Mouse (Mus musculus): ENCODE data around the gene Tppp3. TPM values are rescaled to one million over a fixed set of nuclear protein-coding genes. Genes with fewer than 3 reads are reported as not detected.

Gene Tppp3
- polyA plus RNA-seq, 1 experiment, result 155 TPM

- TF ChIP-seq CEBPB (IDR thresholded peaks at IDR 0.05; ENCODE audit: insufficient read depth, poor library complexity, severe bottlenecking), result 0 out of 2 replicates have a peak, but pooled peaks have one; percentile 36
- no peak for TF ChIP-seq POLR2AphosphoS2 (IDR thresholded peaks at IDR 0.05; ENCODE audit: insufficient read length, low read depth)
- no peak for TF ChIP-seq REST (IDR thresholded peaks at IDR 0.05; ENCODE audit: insufficient read depth, insufficient read length)
- no peak for TF ChIP-seq TCF12 (IDR thresholded peaks at IDR 0.05; ENCODE audit: insufficient read depth, poor library complexity, severe bottlenecking)
These were observed 17.2 kb downstream of the Tppp3 start for GRCm38 (mm10) chr8:105454088-105454487.

DNA sequence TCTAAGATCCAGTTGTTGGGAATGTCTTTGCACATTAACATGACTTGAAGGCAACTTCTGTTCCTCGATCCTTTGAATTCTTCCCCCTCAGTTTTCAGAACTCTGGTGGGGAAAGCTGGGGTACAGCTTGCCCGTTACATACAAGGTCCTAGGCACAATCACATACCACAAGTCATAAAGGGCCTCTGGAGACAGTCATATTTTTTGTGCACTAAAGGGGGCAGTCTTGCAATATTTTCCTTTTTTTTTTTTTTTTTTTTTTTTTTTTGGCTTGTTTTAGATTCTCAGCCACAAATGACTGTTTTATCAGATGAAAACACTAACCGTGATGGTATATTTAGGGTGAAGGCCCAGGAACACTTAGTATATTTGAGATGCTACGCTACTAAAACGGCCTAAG is 18.0 kb downstream of the Tppp3 start:
- Histone ChIP-seq H3K27me3 (ENCODE audit: control insufficient read depth, insufficient read depth, insufficient read length) (peaks cover 17% of the 10 kb centered on the region), H3K4me2 (ENCODE audit: low read depth) (no peak overlapping the region), H3K79me2 (ENCODE audit: control insufficient read depth, insufficient read depth) (no peaks in the 10 kb centered on the region), H3K4me3 (no peak overlapping the region), H3K36me3 (ENCODE audit: control insufficient read depth, insufficient read depth) (no peaks in the 10 kb centered on the region), H3ac (ENCODE audit: control insufficient read depth, insufficient read length) (no peak overlapping the region)
- TF ChIP-seq REST (IDR thresholded peaks at IDR 0.05; ENCODE audit: insufficient read depth, insufficient read length) (no peak), E2F4 (IDR thresholded peaks at IDR 0.05; ENCODE audit: insufficient read depth) (no peak), POLR2A (IDR thresholded peaks at IDR 0.05; ENCODE audit: insufficient read length, low read depth) (no peak), MYOD1 (IDR thresholded peaks at IDR 0.05; ENCODE audit: control insufficient read depth in 1 of 3, insufficient read length in 2 of 3, low read depth in 2 of 3) (no peak), CEBPB (IDR thresholded peaks at IDR 0.05; ENCODE audit: insufficient read depth, poor library complexity, severe bottlenecking) (no peak), TCF12 (IDR thresholded peaks at IDR 0.05; ENCODE audit: insufficient read depth, poor library complexity, severe bottlenecking) (no peak), TCF3 (IDR thresholded peaks at IDR 0.05; ENCODE audit: insufficient read length, low read depth) (no peak), SRF (IDR thresholded peaks at IDR 0.05; ENCODE audit: control insufficient read depth, insufficient read length, low read depth) (no peak), POLR2AphosphoS2 (IDR thresholded peaks at IDR 0.05; ENCODE audit: insufficient read length, low read depth) (no peak), USF1 (IDR thresholded peaks at IDR 0.05; ENCODE audit: low read depth) (no peak), MYOG (IDR thresholded peaks at IDR 0.05; ENCODE audit: control insufficient read depth in 1 of 3, insufficient read depth in 1 of 3, insufficient read length in 2 of 3, low read depth in 2 of 3) (no peak), MAX (IDR thresholded peaks at IDR 0.05; ENCODE audit: low read depth) (no peak)

More at GRCm38 (mm10) chr8:105454088-105454487, 17.2 kb downstream of the Tppp3 start:
- H3K4me2 ChIP-seq (ENCODE audit: low read depth), result no peak overlapping the region
- H3K79me2 ChIP-seq (ENCODE audit: control insufficient read depth, insufficient read depth), result no peaks in the 10 kb centered on the region
- H3ac ChIP-seq (ENCODE audit: control insufficient read depth, insufficient read length), result no peak overlapping the region
- H3K4me3 ChIP-seq, result no peak overlapping the region
- peaks cover 15% of the 10 kb centered on the region for H3K27me3 ChIP-seq (ENCODE audit: control insufficient read depth, insufficient read depth, insufficient read length)
- H3K36me3 ChIP-seq (ENCODE audit: control insufficient read depth, insufficient read depth), result no peaks in the 10 kb centered on the region

- H3K4me3 ChIP-seq, result no peak overlapping the region
- TF ChIP-seq POLR2A (IDR thresholded peaks at IDR 0.05; ENCODE audit: insufficient read length, low read depth) (no peak), POLR2AphosphoS2 (IDR thresholded peaks at IDR 0.05; ENCODE audit: insufficient read length, low read depth) (no peak), MYOD1 (IDR thresholded peaks at IDR 0.05; ENCODE audit: control insufficient read depth in 1 of 3, insufficient read length in 2 of 3, low read depth in 2 of 3) (no peak), USF1 (IDR thresholded peaks at IDR 0.05; ENCODE audit: low read depth) (no peak), MYOG (IDR thresholded peaks at IDR 0.05; ENCODE audit: control insufficient read depth in 1 of 3, insufficient read depth in 1 of 3, insufficient read length in 2 of 3, low read depth in 2 of 3) (no peak), TCF12 (IDR thresholded peaks at IDR 0.05; ENCODE audit: insufficient read depth, poor library complexity, severe bottlenecking) (no peak), TCF3 (IDR thresholded peaks at IDR 0.05; ENCODE audit: insufficient read length, low read depth) (no peak), CEBPB (IDR thresholded peaks at IDR 0.05; ENCODE audit: insufficient read depth, poor library complexity, severe bottlenecking) (no peak), REST (IDR thresholded peaks at IDR 0.05; ENCODE audit: insufficient read depth, insufficient read length) (no peak)
- H3ac ChIP-seq (ENCODE audit: control insufficient read depth, insufficient read length), result no peak overlapping the region
- no peaks in the 10 kb centered on the region for H3K36me3 ChIP-seq (ENCODE audit: control insufficient read depth, insufficient read depth)
- no peak overlapping the region for H3K4me2 ChIP-seq (ENCODE audit: low read depth)
- no peaks in the 10 kb centered on the region for H3K79me2 ChIP-seq (ENCODE audit: control insufficient read depth, insufficient read depth)
- H3K27me3 ChIP-seq (ENCODE audit: control insufficient read depth, insufficient read depth, insufficient read length), result peaks cover 17% of the 10 kb centered on the region
These were observed 19.3 kb downstream of the Tppp3 start for GRCm38 (mm10) chr8:105451903-105452603.

GRCm38 (mm10) chr8:105450977-105451376 is 20.3 kb downstream of the Tppp3 start:
- no peaks in the 10 kb centered on the region for H3K36me3 ChIP-seq (ENCODE audit: control insufficient read depth, insufficient read depth)
- H3K79me2 ChIP-seq (ENCODE audit: control insufficient read depth, insufficient read depth), result no peaks in the 10 kb centered on the region
- H3K4me3 ChIP-seq, result no peak overlapping the region
- H3K27me3 ChIP-seq (ENCODE audit: control insufficient read depth, insufficient read depth, insufficient read length), result peaks cover 17% of the 10 kb centered on the region
- no peak for TF ChIP-seq MYOD1 (IDR thresholded peaks at IDR 0.05; ENCODE audit: control insufficient read depth in 1 of 3, insufficient read length in 2 of 3, low read depth in 2 of 3)
- no peak for TF ChIP-seq MYOG (IDR thresholded peaks at IDR 0.05; ENCODE audit: control insufficient read depth in 1 of 3, insufficient read depth in 1 of 3, insufficient read length in 2 of 3, low read depth in 2 of 3)
- no peak for TF ChIP-seq E2F4 (IDR thresholded peaks at IDR 0.05; ENCODE audit: insufficient read depth)
- TF ChIP-seq REST (IDR thresholded peaks at IDR 0.05; ENCODE audit: insufficient read depth, insufficient read length), result no peak
- no peak for TF ChIP-seq TCF3 (IDR thresholded peaks at IDR 0.05; ENCODE audit: insufficient read length, low read depth)
- no peak for TF ChIP-seq TCF12 (IDR thresholded peaks at IDR 0.05; ENCODE audit: insufficient read depth, poor library complexity, severe bottlenecking)
- no peak for TF ChIP-seq SRF (IDR thresholded peaks at IDR 0.05; ENCODE audit: control insufficient read depth, insufficient read length, low read depth)
- H3ac ChIP-seq (ENCODE audit: control insufficient read depth, insufficient read length), result no peak overlapping the region
- H3K4me2 ChIP-seq (ENCODE audit: low read depth), result no peak overlapping the region

- H3K4me3 ChIP-seq, result no peak overlapping the region
- no peaks in the 10 kb centered on the region for H3K79me2 ChIP-seq (ENCODE audit: control insufficient read depth, insufficient read depth)
- no peaks in the 10 kb centered on the region for H3K36me3 ChIP-seq (ENCODE audit: control insufficient read depth, insufficient read depth)
- H3K27me3 ChIP-seq (ENCODE audit: control insufficient read depth, insufficient read depth, insufficient read length), result peaks cover 30% of the 10 kb centered on the region
- no peak overlapping the region for H3K4me2 ChIP-seq (ENCODE audit: low read depth)
- no peak overlapping the region for H3ac ChIP-seq (ENCODE audit: control insufficient read depth, insufficient read length)
- TF ChIP-seq CEBPB (IDR thresholded peaks at IDR 0.05; ENCODE audit: insufficient read depth, poor library complexity, severe bottlenecking) (no peak), TCF12 (IDR thresholded peaks at IDR 0.05; ENCODE audit: insufficient read depth, poor library complexity, severe bottlenecking) (no peak), REST (IDR thresholded peaks at IDR 0.05; ENCODE audit: insufficient read depth, insufficient read length) (no peak), POLR2A (IDR thresholded peaks at IDR 0.05; ENCODE audit: insufficient read length, low read depth) (no peak), TCF3 (IDR thresholded peaks at IDR 0.05; ENCODE audit: insufficient read length, low read depth) (no peak), MYOD1 (IDR thresholded peaks at IDR 0.05; ENCODE audit: control insufficient read depth in 1 of 3, insufficient read length in 2 of 3, low read depth in 2 of 3) (no peak), SRF (IDR thresholded peaks at IDR 0.05; ENCODE audit: control insufficient read depth, insufficient read length, low read depth) (no peak), MYOG (IDR thresholded peaks at IDR 0.05; ENCODE audit: control insufficient read depth in 1 of 3, insufficient read depth in 1 of 3, insufficient read length in 2 of 3, low read depth in 2 of 3) (no peak), USF1 (IDR thresholded peaks at IDR 0.05; ENCODE audit: low read depth) (no peak), MAX (IDR thresholded peaks at IDR 0.05; ENCODE audit: low read depth) (no peak), E2F4 (IDR thresholded peaks at IDR 0.05; ENCODE audit: insufficient read depth) (no peak), POLR2AphosphoS2 (IDR thresholded peaks at IDR 0.05; ENCODE audit: insufficient read length, low read depth) (no peak)
These were observed 22.7 kb downstream of the Tppp3 start for GRCm38 (mm10) chr8:105448596-105448995.
